Mouse (Mus musculus) forebrain, postnatal 0 days (tissue): ENCODE data around the gene Slc16a5. TPM values are rescaled to one million over a fixed set of nuclear protein-coding genes. Genes with fewer than 3 reads are reported as not detected.

Experiments used
- ATAC-seq: fragments of 200-750 bp; cut with Nextera tagmentation; 2 replicates; pipeline ENCODE4 v1.8.0; 2017; ENCODE audit warnings: mild to moderate bottlenecking, moderate library complexity
- DNase-seq: peaks from one replicate; pipeline ENCODE4 v3.0.0-alpha.2; 2015
- H3K27ac ChIP-seq: fragments of 300-500 bp; sonication (generic); 2 replicates; pipeline ENCODE4 v1.5.1; 2014; ENCODE audit warnings: low read depth, mild to moderate bottlenecking, antibody characterized with exemption, low read length, moderate library complexity, mixed read lengths
- H3K27me3 ChIP-seq: fragments of 300-500 bp; sonication (generic); 2 replicates; pipeline ENCODE4 v1.6.1; 2014; ENCODE audit warnings: mild to moderate bottlenecking, low read length, mixed read lengths; ENCODE audit not compliant: insufficient read depth
- H3K36me3 ChIP-seq: fragments of 300-500 bp; sonication (generic); 2 replicates; pipeline ENCODE4 v1.6.1; 2014; ENCODE audit warnings: mild to moderate bottlenecking, moderate library complexity; ENCODE audit not compliant: insufficient read depth
- H3K4me1 ChIP-seq: fragments of 300-500 bp; sonication (generic); 2 replicates; pipeline ENCODE4 v1.6.1; 2014; ENCODE audit warnings: antibody characterized with exemption; ENCODE audit not compliant: insufficient read depth
- H3K4me2 ChIP-seq: fragments of 300-500 bp; sonication (generic); 2 replicates; pipeline ENCODE4 v1.6.1; 2014; ENCODE audit warnings: low read depth, mild to moderate bottlenecking, moderate library complexity
- H3K4me3 ChIP-seq: fragments of 300-500 bp; sonication (generic); 2 replicates; pipeline ENCODE4 v1.5.1; 2014; ENCODE audit warnings: low read depth, low read length, mixed read lengths
- H3K9ac ChIP-seq: fragments of 300-500 bp; sonication (generic); 2 replicates; pipeline ENCODE4 v1.6.1; 2014; ENCODE audit warnings: mild to moderate bottlenecking
- H3K9me3 ChIP-seq: fragments of 300-500 bp; sonication (generic); 2 replicates; pipeline ENCODE4 v1.6.1; 2016; ENCODE audit warnings: low read length
- CTCF ChIP-seq: sonication (generic); IDR thresholded peaks from 2 replicates; pipeline ENCODE4 v1.5.1; 2016; ENCODE audit warnings: antibody characterized with exemption, control low read depth, low read depth
- WGBS: fragments of 180-500 bp; shearing (Covaris S2); extraction: QIAGEN DNeasy Blood & Tissue Kit; methylation state at CpG from one replicate; pipeline ENCODE4 v1.1.7; 2014; 5-methylcytosine and 5-hydroxymethylcytosine counted together
- polyA plus RNA-seq: library from polyadenylated mRNA; unstranded; fragments of >200 nt; fragmentation: Nextera tagmentation; extraction: Ambion mirVana; gene quantifications from 2 replicates; pipeline ENCODE4 v1.2.1, GENCODE M21; 2015
- total RNA-seq: library from RNA; depleted of rRNA; stranded (reverse); fragments of >200 nt; gene quantifications from 2 replicates; pipeline ENCODE4 v1.2.3, GENCODE M21; 2014

The Slc16a5 gene
- total and polyA plus RNA-seq, 2 experiments from 2014 or later: 0.07 TPM; not detected in 1

- Histone ChIP-seq H3K27me3 (no peaks in the 10 kb centered on the region), H3K27ac (no peak overlapping the region), H3K4me1 (peaks cover 20% of the 10 kb centered on the region), H3K9me3 (no peaks in the 10 kb centered on the region), H3K4me3 (no peak overlapping the region), H3K36me3 (no peaks in the 10 kb centered on the region), H3K9ac (no peak overlapping the region), H3K4me2 (no peak overlapping the region)
- no peak for DNase-seq
- ATAC-seq: no peak
- 83% methylated on average over 9 of the region's 9 CpGs for WGBS
- no peak for TF ChIP-seq CTCF
These were observed 16.1 kb downstream of the Slc16a5 start for GRCm38 (mm10) chr11:115478296-115478938.

- 0 out of 2 replicates have a peak, but pooled peaks cover 7% of the 10 kb centered on the region for H3K4me1 ChIP-seq
- 77% methylated on average over 6 of the region's 6 CpGs for WGBS
- no peak overlapping the region for H3K9ac ChIP-seq
- ATAC-seq (no peak), DNase-seq (no peak)
- H3K36me3 ChIP-seq: no peaks in the 10 kb centered on the region
- H3K27ac ChIP-seq: no peak overlapping the region
- H3K4me3 ChIP-seq: no peak overlapping the region
- H3K4me2 ChIP-seq: no peak overlapping the region
- TF ChIP-seq CTCF: no peak
- no peaks in the 10 kb centered on the region for H3K9me3 ChIP-seq
- H3K27me3 ChIP-seq: no peaks in the 10 kb centered on the region
These were observed 19.4 kb downstream of the Slc16a5 start for GRCm38 (mm10) chr11:115481553-115482259.

GRCm38 (mm10) chr11:115483278-115483677, 21.0 kb downstream of the Slc16a5 start:
- no peak for ATAC-seq
- 62% methylated on average over 11 of the region's 11 CpGs for WGBS
- no peak for DNase-seq

GRCm38 (mm10) chr11:115483726-115484125, 21.5 kb downstream of the Slc16a5 start:
- peak; percentile 95 for TF ChIP-seq CTCF
- H3K9me3 ChIP-seq: no peaks in the 10 kb centered on the region
- no peak overlapping the region for H3K9ac ChIP-seq
- H3K4me3 ChIP-seq: no peak overlapping the region
- H3K36me3 ChIP-seq: peaks cover 4% of the 10 kb centered on the region; the same call in 1 of the 2 replicates
- no peak overlapping the region for H3K27ac ChIP-seq
- no peak overlapping the region for H3K4me2 ChIP-seq
- WGBS: 18% methylated on average over 6 of the region's 6 CpGs
- no peaks in the 10 kb centered on the region for H3K27me3 ChIP-seq
- no peaks in the 10 kb centered on the region for H3K4me1 ChIP-seq
- DNase-seq (peak; percentile 89), ATAC-seq (no peak)

More at GRCm38 (mm10) chr11:115483278-115483677, 21.0 kb downstream of the Slc16a5 start:
- Histone ChIP-seq H3K36me3 (0 out of 2 replicates have a peak, but pooled peaks cover under 1% of the 10 kb centered on the region), H3K27ac (no peak overlapping the region), H3K27me3 (no peaks in the 10 kb centered on the region), H3K9ac (no peak overlapping the region), H3K4me2 (no peak overlapping the region), H3K9me3 (no peaks in the 10 kb centered on the region), H3K4me1 (no peaks in the 10 kb centered on the region), H3K4me3 (no peak overlapping the region)
- TF ChIP-seq CTCF: no peak

GRCm38 (mm10) chr11:115485155-115485554, 22.9 kb downstream of the Slc16a5 start:
- TF ChIP-seq CTCF: no peak
- no peak for DNase-seq

GRCm38 (mm10) chr11:115488551-115489104, 26.4 kb downstream of the Slc16a5 start:
- 89% methylated on average over 19 of the region's 19 CpGs for WGBS
- Histone ChIP-seq H3K9ac (no peak overlapping the region), H3K9me3 (no peaks in the 10 kb centered on the region), H3K27ac (no peak overlapping the region), H3K27me3 (no peaks in the 10 kb centered on the region), H3K4me2 (no peak overlapping the region), H3K4me3 (no peak overlapping the region), H3K36me3 (peaks cover 19% of the 10 kb centered on the region), H3K4me1 (no peaks in the 10 kb centered on the region)
- ATAC-seq: no peak
- no peak for DNase-seq
- no peak for TF ChIP-seq CTCF

More at GRCm38 (mm10) chr11:115485155-115485554, 22.9 kb downstream of the Slc16a5 start:
- Histone ChIP-seq H3K27ac (no peak overlapping the region), H3K36me3 (peaks cover 18% of the 10 kb centered on the region), H3K4me1 (no peaks in the 10 kb centered on the region), H3K4me3 (no peak overlapping the region), H3K27me3 (no peaks in the 10 kb centered on the region), H3K9me3 (no peaks in the 10 kb centered on the region), H3K4me2 (no peak overlapping the region), H3K9ac (no peak overlapping the region)
- 0 out of 2 replicates have a peak, but pooled peaks have one; percentile 23 for ATAC-seq
- WGBS: 35% methylated on average over 12 of the region's 12 CpGs
